Mouse (Mus musculus): ENCODE data around the gene Lrrc28.

Gene Lrrc28

GRCm38 (mm10) chr7:67644291-67644690 lies 777 bp downstream of the Lrrc28 start:
- DNase-seq = no peak

- DNase-seq = no peak
Measured at GRCm38 (mm10) chr7:67642955-67643354, 2.1 kb downstream of the Lrrc28 start.

- no peak for DNase-seq
Measured at GRCm38 (mm10) chr7:67639006-67639405, 6.1 kb downstream of the Lrrc28 start.

GRCm38 (mm10) chr7:67636161-67636560 lies 8.9 kb downstream of the Lrrc28 start:
- DNase-seq = no peak

- no peak for DNase-seq
Measured at GRCm38 (mm10) chr7:67634210-67634609, 10.9 kb downstream of the Lrrc28 start.

- DNase-seq = no peak
Measured at GRCm38 (mm10) chr7:67632380-67632779, 12.7 kb downstream of the Lrrc28 start.

GRCm38 (mm10) chr7:67630817-67631216 lies 14.3 kb downstream of the Lrrc28 start:
- peak; percentile 73 for DNase-seq

- no peak for DNase-seq
Measured at GRCm38 (mm10) chr7:67629681-67630080, 15.4 kb downstream of the Lrrc28 start.

GRCm38 (mm10) chr7:67626671-67627070 lies 18.4 kb downstream of the Lrrc28 start:
- no peak for DNase-seq

- DNase-seq = no peak
Measured at GRCm38 (mm10) chr7:67622151-67622550, 22.9 kb downstream of the Lrrc28 start.

GRCm38 (mm10) chr7:67619836-67620235 lies 25.2 kb downstream of the Lrrc28 start:
- no peak for DNase-seq

GRCm38 (mm10) chr7:67618316-67618715 lies 26.8 kb downstream of the Lrrc28 start:
- no peak for DNase-seq

- DNase-seq = no peak
Measured at GRCm38 (mm10) chr7:67617646-67618045, 27.4 kb downstream of the Lrrc28 start.

GRCm38 (mm10) chr7:67616890-67617289 lies 28.2 kb downstream of the Lrrc28 start:
- DNase-seq = no peak

GRCm38 (mm10) chr7:67614464-67614861 lies 30.6 kb downstream of the Lrrc28 start:
- no peak for DNase-seq

- no peak for DNase-seq
Measured at GRCm38 (mm10) chr7:67613795-67614463, 31.1 kb downstream of the Lrrc28 start.

- DNase-seq = no peak
Measured at GRCm38 (mm10) chr7:67608348-67609024, 36.6 kb downstream of the Lrrc28 start.

- DNase-seq = no peak
Measured at GRCm38 (mm10) chr7:67607669-67608347, 37.3 kb downstream of the Lrrc28 start.

GRCm38 (mm10) chr7:67606250-67606649 lies 38.8 kb downstream of the Lrrc28 start:
- DNase-seq = no peak

- DNase-seq = no peak
Measured at GRCm38 (mm10) chr7:67605114-67605513, 40.0 kb downstream of the Lrrc28 start.

- DNase-seq = peak; percentile 78
Measured at GRCm38 (mm10) chr7:67598050-67598449, 47.0 kb downstream of the Lrrc28 start.

- DNase-seq = no peak
Measured at GRCm38 (mm10) chr7:67596961-67597360, 48.1 kb downstream of the Lrrc28 start.

- DNase-seq = no peak
Measured at GRCm38 (mm10) chr7:67596322-67596721, 48.7 kb downstream of the Lrrc28 start.

GRCm38 (mm10) chr7:67593902-67594301 lies 51.2 kb downstream of the Lrrc28 start:
- DNase-seq = no peak
